Mouse (Mus musculus) bone marrow macrophage, adult 2 months (primary cell): Measurements from ENCODE around the gene Pou6f1. TPM values are rescaled to one million over a fixed set of nuclear protein-coding genes. Genes with fewer than 3 reads are reported as not detected.
"Not testable (repeated sequence)": the region's sequence is repeated elsewhere in the genome, so short reads cannot be mapped to it uniquely, and the experiment has no call there.

Experiments
- H3K27ac ChIP-seq: 2 replicates; pipeline ENCODE4 v1.5.1; 2012; ENCODE audit warnings: low read depth, low read length; ENCODE audit not compliant: insufficient read depth
- H3K4me1 ChIP-seq: 2 replicates; pipeline ENCODE4 v1.6.1; 2012; ENCODE audit warnings: low read length; ENCODE audit not compliant: control insufficient read depth, insufficient read depth
- H3K4me3 ChIP-seq: 2 replicates; pipeline ENCODE4 v1.5.1; 2012; ENCODE audit warnings: mild to moderate bottlenecking, low read length, moderate library complexity; ENCODE audit not compliant: insufficient read depth
- CTCF ChIP-seq: IDR thresholded peaks from 2 replicates; pipeline ENCODE4 v1.5.1; 2012; ENCODE audit warnings: low read depth, mild to moderate bottlenecking, low read length, moderate library complexity
- POLR2A ChIP-seq: IDR thresholded peaks from 2 replicates; pipeline ENCODE4 v1.6.1; 2012; ENCODE audit warnings: mild to moderate bottlenecking, low read depth, low read length, borderline replicate concordance
- polyA plus RNA-seq: library from polyadenylated mRNA; stranded (reverse); fragments of >200 nt; gene quantifications from 2 replicates; pipeline ENCODE4 v1.2.4, GENCODE M21; 2012; ENCODE audit not compliant: missing spikeins, insufficient read depth, insufficient read length

Pou6f1 gene
- polyA plus RNA-seq, 1 experiment, result 27.0 TPM

DNA sequence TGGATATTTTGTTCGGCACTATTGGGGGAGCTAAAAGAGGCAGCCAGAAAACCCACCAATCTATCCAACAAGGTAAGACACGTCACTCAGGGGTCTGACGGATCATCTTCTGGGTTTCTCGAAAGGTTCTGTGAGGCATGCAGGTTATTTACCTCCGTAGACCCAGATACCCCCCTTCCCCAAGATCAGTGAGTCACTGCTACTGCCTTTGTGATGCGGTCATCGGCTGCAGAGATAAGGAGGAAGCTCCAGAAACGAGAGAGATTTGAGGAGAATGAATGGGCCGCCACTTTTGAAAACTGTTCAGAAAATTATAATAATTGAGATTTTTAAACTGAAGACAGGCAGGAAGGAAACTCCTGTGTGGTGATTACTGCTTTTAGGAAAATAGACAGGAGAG lies 43.4 kb downstream of the Pou6f1 start:
- no peak overlapping the region for H3K4me3 ChIP-seq
- TF ChIP-seq POLR2A, result no peak
- no peak for TF ChIP-seq CTCF
- H3K27ac ChIP-seq, result no peak overlapping the region
- peaks cover 3% of the 10 kb centered on the region; the same call in 1 of the 2 replicates for H3K4me1 ChIP-seq

DNA sequence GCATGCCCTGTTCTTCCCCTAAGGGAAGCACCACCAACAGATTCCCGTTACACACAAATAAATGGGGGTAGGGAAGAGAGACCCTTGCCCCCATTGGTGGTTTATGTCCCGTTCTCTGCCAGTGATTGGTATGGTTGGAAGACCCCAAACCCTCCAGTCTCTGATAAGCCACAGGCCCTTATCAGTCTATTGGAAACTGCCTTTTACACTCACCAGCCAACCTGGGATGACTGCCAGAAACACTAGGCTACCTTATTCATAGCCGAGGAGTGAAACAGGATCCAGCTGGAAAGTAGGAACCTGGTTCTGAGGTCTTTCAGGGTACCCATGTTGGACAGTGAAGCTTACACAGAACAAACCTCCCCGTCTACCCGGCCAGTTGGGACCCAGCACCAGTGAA lies 43.8 kb downstream of the Pou6f1 start:
- no peak overlapping the region for H3K27ac ChIP-seq
- peaks cover 3% of the 10 kb centered on the region; the same call in 1 of the 2 replicates for H3K4me1 ChIP-seq

DNA sequence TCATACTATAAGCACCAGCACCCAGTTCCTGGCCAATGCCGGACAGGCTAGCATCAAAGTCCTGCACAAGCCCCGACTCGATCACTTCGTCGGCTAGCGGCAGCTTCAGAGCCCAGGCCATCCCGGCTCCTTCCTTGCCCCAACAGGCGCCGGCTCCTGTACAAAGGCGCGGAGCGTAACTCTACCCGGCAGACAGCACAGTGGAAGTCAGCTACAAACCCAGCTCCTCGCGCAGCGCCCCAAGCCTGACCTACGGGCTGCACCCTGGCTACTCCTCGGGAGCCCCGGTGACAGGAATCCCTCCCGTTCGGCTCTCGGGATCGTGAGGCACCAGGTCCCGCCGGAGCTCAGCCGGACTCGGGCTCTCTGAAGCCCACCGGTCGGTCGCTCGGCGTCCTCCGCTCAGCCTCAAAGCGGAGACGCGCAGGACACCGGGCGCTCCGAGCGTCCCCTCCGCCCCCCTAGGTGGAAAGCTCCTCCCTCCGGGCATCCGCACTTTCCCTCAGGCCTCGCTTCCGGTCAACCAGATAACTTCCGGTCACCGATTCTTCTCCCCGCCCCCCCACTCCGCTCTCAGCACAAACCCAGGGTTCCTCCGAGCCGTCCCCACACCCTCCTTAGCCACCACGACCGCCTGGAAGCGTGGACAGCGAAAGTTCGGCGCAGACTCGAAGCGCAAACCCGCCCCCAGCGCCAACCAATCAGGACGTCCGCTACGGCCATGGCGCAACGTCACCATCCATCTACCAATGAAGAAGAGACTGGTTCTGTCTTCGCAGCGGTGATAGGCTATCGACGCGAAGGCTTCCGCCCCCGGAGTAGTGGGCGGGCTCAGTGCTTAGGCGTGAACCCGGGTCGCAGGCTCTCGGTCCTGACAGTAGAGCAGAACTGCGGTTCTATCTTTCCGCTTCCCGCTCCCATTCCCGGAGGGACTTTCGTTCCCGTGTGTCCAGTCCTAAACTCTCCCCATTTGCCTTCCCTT lies 48.2 kb downstream of the Pou6f1 start, which contains the start of gene Tfcp2:
Tfcp2 (minus strand) TSS at position 683 of the 982 bp plus-strand sequence.
- TF ChIP-seq POLR2A (peak; percentile 85; the same call in 1 of the 2 replicates), CTCF (no peak)
- Histone ChIP-seq H3K4me1 (peaks cover 3% of the 10 kb centered on the region; the same call in 1 of the 2 replicates), H3K27ac (peak within 1 kb of the TSS; percentile 61)

More for the DNA sequence above, 43.8 kb downstream of the Pou6f1 start:
- TF ChIP-seq POLR2A (no peak), CTCF (no peak)
- no peak overlapping the region for H3K4me3 ChIP-seq

DNA sequence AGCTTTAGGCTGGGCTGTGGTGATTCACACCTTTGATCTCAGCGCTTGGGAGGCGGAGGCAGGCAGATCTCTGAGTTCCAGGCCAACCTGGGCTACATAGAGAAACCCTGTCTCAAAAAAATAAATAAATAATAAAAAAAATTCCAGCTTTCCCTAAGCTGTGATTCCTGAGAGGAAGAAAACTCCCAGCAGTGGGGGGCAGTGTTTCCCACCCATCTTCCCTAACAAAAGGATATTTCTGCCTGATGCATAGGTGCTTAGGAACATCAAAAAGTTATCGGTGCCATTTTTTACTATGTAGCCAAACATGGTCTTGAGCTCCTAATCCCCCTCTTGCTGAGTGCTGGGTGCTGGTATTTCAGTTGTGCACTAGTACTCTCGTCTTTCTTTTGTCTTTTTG lies 49.5 kb downstream of the Pou6f1 start:
- Histone ChIP-seq H3K27ac (no peak overlapping the region), H3K4me3 (no peak overlapping the region), H3K4me1 (peaks cover 3% of the 10 kb centered on the region; the same call in 1 of the 2 replicates)
- TF ChIP-seq POLR2A (no peak), CTCF (no peak)

More for the DNA sequence above, 48.2 kb downstream of the Pou6f1 start, which contains the start of gene Tfcp2:
- peak within 1 kb of the TSS; percentile 71 for H3K4me3 ChIP-seq

- not testable (repeated sequence) for H3K4me1 ChIP-seq, H3K4me3 ChIP-seq
These were observed 56.1 kb downstream of the Pou6f1 start for GRCm38 (mm10) chr15:100543651-100544030.

DNA sequence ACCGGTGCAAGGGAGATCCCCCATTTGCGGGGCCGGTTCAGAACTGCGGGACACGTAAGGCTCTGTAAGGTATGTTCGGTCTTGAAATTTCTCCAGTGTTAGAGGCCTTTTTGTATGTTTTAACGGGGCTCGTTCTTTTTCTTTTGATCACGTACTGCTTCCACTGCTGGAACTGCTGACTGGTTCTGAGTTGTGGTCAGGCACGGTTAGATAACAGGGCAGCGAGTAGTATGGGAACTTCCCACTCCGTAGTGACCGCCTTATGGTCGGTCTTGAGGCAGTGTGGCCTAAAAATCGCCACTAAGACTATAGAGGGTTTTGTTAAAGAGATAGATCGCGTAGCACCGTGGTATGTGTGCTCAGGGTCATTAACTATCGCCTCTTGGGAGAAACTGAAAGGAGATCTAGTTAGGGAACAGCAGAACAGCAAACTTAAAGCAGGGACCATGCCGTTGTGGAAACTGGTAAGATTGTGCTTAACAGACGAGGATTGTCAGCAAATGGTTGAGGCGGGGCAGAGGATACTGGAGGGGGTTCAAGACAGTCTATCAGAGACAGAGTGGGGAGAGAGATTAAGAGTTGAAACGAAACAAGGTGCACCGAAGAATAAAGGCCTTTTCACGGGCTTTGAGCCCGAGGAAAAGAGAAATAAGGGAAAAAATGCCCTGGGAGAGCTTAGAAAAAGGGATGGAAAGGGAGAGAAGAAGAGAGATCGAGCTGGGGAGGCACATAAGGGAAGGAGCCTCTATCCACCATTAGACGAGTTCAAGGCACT lies 56.7 kb downstream of the Pou6f1 start:
- H3K4me3 ChIP-seq, H3K27ac ChIP-seq, H3K4me1 ChIP-seq: not testable (repeated sequence)

More at GRCm38 (mm10) chr15:100543651-100544030, 56.1 kb downstream of the Pou6f1 start:
- not testable (repeated sequence) for H3K27ac ChIP-seq

GRCm38 (mm10) chr15:100541426-100541825 lies 58.4 kb downstream of the Pou6f1 start:
- 0 out of 2 replicates have a peak, but pooled peaks cover 2% of the 10 kb centered on the region for H3K4me1 ChIP-seq
- no peak overlapping the region for H3K27ac ChIP-seq
- no peak for TF ChIP-seq POLR2A
- no peak for TF ChIP-seq CTCF
- no peak overlapping the region for H3K4me3 ChIP-seq

DNA sequence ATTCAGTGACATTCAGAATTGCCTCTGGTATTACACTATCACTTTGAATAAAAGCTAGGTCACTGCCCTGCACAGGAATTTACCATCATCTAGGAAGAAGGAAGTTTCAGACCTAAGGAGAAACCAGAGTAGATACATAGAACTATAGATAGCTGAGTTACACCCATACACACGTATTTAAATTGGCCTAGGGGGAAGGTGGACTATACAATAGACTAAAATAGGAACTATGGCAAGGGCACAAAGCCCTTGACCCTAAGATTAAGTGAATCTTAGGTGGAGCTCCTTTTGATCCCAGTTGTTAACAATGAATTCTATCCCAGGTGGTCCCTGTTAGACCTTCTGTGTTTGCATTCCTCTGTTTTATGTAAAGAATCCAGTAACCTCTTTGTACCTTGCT lies 58.8 kb downstream of the Pou6f1 start:
- not testable (repeated sequence) for H3K4me3 ChIP-seq, H3K27ac ChIP-seq, H3K4me1 ChIP-seq

DNA sequence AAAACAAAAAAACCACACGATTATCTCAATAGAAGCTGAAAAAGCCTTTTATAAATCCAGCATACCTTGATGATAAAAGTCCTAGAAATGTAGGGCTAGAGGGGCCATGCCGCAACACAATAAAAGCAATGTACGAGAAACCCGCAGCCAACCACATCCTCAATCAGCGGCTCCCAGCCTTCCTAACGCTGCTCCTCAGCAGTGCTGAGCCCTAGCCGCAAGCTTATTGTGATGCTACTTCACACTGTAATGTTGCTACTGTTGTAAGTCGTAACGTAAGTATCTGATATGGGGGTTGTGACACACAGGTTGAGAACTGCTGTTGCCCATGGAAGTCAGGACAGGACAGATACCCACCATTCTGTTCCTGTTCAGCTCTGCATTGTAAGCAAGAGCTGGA lies 60.4 kb downstream of the Pou6f1 start:
- Histone ChIP-seq H3K4me3 (no peak overlapping the region), H3K4me1 (0 out of 2 replicates have a peak, but pooled peaks cover 2% of the 10 kb centered on the region), H3K27ac (no peak overlapping the region)
- no peak for TF ChIP-seq POLR2A
- no peak for TF ChIP-seq CTCF

DNA sequence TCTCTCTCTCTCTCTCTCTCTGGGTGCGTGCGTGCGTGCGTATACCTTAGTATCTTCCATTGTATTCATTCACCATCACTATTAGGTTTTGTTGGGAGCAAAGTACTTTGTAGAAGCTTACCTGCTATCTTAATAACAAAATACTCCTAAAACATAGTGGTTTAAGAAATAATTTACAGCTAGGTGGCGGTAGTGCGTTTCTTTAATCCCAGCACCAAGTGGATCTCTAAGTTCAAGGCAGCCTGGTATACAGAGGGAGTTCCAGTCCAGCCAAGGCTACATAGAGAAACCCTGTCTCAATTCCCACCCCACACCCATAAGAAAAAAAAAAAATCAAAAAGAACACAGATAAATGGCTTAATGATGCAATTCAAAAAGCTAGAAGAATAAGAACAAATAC lies 61.9 kb downstream of the Pou6f1 start:
- H3K27ac ChIP-seq, result no peak overlapping the region
- H3K4me3 ChIP-seq, result no peak overlapping the region
- H3K4me1 ChIP-seq, result 0 out of 2 replicates have a peak, but pooled peaks cover 2% of the 10 kb centered on the region
- TF ChIP-seq CTCF, result no peak
- TF ChIP-seq POLR2A, result no peak
